Mouse (Mus musculus) thymus, postnatal 25 days (tissue): Measurements from ENCODE around the gene Thrap3.
"Not testable (repeated sequence)": the region's sequence is repeated elsewhere in the genome, so short reads cannot be mapped to it uniquely, and the experiment has no call there.

Experiments
- DNase-seq: peaks from one replicate; pipeline ENCODE4 v3.0.0; 2022

The Thrap3 gene

GRCm38 (mm10) chr4:126217771-126218170 is 15.2 kb upstream of the Thrap3 start:
- DNase-seq = no peak

- no peak for DNase-seq
Measured at GRCm38 (mm10) chr4:126207081-126207480, 4.5 kb upstream of the Thrap3 start.

- no peak for DNase-seq
Measured at GRCm38 (mm10) chr4:126205386-126205785, 2.8 kb upstream of the Thrap3 start.

GRCm38 (mm10) chr4:126204661-126205230 is 2.2 kb upstream of the Thrap3 start:
- DNase-seq = no peak

GRCm38 (mm10) chr4:126204016-126204415 is 1.5 kb upstream of the Thrap3 start:
- DNase-seq = no peak

GRCm38 (mm10) chr4:126203336-126203895 is 856 bp upstream of the Thrap3 start:
- DNase-seq = no peak

DNA sequence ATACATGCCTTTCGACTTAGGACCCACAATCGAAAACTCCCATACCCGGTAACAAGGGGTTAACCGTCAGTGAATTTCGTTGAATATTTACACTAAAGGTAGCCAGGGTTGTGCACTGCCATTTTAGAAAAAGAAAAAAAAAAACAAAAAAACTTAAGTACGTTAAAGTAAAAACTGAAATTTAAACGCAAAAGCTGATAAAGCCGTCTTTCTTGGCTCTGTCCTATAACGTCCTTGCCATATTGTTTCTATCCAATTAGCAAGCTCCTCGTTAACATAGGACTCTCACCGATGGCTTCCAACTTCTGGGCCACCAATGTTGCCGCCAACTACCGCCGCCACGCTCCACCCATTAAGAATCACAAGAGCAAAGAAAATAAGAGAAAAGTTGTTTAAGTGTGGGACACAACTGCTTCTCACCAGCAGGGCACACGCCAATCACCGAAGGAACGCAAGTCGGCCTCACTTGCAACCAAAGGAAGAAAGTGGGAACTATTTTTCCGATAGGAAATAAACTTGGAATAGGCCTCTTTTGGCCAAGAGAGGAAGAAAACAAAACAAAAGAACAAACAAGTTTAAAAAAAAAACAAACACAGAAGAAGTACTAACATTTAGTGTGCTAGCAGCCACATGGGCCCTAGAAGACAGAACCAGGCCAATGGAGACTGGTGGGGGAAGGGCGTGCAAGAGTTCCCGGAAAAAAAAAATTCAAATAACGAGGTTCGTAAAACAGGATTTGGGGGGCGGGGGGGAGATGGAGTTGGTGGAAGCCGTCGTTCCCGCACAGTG is 852 bp downstream of the Thrap3 start:
- peak; percentile 54 for DNase-seq

DNA sequence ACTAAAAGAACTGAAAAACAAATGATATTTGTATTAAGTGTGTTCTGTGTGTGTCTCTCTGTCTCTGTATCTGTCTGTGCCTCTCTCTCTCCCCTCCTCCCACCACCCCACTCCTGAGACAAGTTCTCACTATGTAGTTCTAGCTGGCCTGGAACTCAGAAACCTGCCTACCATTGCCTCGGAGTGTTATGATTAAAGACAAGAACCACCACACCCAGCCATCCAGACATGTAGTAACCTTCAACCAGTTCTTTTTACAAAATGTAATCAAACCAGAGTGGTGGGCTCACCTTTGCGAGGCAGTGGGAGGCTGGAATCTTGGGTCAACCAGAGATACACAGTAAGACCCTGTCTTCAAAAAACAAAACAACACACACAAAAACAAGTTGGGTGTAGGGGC is 1.9 kb downstream of the Thrap3 start:
- DNase-seq = no peak

DNA sequence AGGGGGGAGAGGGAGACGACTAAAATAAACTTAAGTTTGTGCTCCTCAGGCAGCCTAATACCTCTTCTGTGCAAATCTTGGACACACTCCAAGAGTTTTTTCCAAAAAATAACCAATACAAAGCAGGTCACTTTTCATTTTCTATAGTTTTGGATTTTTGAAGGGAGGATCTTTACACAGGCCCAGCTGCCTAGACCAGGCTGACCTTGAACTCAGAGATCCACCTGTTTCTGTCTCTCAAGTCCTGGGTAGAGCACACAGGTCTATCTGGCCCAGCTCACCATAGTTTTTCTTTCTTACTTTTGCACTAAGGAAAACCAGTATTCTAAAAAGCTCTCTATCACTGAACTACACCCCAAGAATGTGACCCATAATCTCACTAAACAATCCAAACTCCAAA is 2.5 kb downstream of the Thrap3 start:
- no peak for DNase-seq

- no peak for DNase-seq
Measured at GRCm38 (mm10) chr4:126199556-126199955, 3.0 kb downstream of the Thrap3 start.

GRCm38 (mm10) chr4:126197485-126197884 is 5.1 kb downstream of the Thrap3 start:
- DNase-seq = no peak

- DNase-seq = no peak
Measured at GRCm38 (mm10) chr4:126194916-126195315, 7.6 kb downstream of the Thrap3 start.

DNA sequence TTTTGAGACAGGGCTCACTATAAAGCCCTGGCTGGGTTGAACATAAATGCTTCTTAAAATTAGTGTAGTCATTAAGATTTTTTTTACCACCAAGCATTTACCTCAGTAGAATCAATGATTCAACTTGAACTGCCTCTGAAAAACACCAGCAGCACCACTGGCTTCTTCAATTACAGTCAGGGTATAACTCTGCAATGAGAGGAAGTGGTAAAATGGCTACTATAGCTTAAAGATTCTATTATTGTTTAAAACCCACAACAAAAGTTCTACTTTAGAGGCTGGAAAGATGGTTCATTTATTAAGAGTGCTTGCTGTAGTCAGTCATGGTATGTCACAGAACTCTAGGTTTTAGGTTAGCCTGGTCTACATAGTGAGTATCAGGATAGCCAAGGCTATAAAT is 8.3 kb downstream of the Thrap3 start:
- no peak for DNase-seq

GRCm38 (mm10) chr4:126190636-126191035 is 11.9 kb downstream of the Thrap3 start:
- no peak for DNase-seq

DNA sequence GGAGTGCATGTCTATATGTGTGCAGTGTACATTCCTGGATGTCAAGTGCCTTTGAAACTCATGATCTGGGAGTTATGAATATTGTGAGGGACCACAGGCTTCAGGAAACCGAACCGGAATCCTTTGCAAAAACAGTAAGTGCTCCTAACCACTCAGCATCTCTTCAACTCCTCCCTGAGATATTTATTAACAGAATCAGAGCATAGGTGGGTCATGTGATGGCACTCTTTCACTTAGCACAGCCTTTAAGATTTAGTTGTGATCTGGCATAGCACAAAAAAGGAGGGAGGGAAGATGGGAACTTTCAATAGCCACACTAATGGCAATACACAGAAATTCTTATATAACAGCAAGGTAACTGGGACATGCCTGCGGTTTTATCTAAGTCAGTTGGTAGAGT is 15.5 kb downstream of the Thrap3 start:
- DNase-seq = no peak

- DNase-seq = no peak
Measured at GRCm38 (mm10) chr4:126183034-126183433, 19.5 kb downstream of the Thrap3 start.

DNA sequence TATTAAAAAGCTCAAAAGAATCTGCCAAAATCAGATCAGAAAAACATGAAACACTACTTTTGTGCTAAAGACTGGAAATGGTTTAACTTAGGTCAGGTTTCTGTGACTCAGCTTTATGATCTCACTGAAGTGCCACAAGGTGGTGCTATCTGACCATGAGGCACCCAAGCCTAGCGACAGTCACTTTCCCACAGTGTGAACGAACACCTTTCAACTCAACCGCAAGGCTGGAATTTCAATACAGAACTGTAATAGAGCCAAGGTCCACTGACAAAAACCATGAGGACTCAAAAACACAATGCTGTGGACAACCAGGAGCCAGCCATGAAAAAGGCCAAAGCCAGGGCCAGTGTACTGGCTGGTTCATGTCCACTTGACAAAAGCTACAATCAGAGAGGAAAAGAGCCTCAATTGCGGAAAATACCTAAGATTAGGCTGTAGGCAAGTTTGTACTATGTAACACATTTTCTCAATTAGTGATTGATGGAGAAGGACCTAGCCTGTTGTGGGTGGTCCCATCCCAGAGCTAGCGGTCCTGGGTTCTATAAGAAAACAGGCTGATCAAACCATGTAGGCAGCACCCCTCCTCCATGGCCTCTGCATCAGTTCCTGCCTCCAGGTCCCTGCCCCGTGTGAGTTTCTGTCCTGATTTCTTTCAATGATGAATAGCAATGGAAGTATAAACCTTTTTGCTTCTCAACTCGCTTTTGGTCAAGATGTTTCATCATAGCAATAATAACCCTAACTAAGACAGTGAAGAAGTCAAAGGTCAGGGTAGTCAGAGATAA is 21.2 kb downstream of the Thrap3 start:
- DNase-seq = peak; percentile 48

GRCm38 (mm10) chr4:126175980-126176379 is 26.6 kb downstream of the Thrap3 start:
- DNase-seq = not testable (repeated sequence)

DNA sequence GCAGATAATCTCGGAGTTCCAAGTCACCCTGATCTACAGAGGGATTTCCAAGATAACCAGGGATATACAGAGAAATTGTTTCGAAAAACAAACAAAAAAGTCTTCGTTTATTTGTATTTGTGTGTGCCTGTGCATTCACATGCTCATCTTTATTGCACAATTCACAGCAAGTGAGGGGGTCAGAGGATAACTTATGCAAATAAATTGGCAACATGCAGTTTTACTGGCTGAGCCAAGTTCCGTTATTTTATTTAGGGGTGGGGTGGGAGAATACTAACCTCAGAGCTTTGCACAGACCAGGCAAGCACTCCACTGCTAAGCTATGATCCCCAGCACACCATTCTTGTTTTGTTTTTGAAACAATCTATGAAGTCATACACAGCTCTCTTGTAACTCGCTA is 28.8 kb downstream of the Thrap3 start:
- DNase-seq = no peak

GRCm38 (mm10) chr4:126170737-126171136 is 31.8 kb downstream of the Thrap3 start:
- not testable (repeated sequence) for DNase-seq

DNA sequence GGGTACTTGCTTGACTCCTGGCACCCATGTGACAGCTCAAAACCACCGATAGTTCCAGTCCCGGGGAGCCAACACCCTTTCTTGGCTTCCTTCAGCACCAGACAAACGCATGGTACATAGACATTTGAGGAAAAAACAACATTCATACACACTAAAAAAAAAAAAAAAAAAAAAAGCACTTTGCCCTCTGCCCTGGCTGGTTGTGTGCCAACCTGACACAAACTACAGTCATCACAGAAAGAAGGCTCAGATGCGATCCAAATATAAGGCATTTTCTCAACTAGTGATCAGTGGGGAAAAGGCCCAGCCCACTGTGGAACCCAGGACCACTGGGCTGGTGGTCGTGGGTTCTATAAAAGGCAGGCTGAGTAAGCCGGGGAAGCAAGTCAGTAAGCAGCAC is 33.7 kb downstream of the Thrap3 start:
- no peak for DNase-seq

- DNase-seq = no peak
Measured at GRCm38 (mm10) chr4:126166084-126166483, 36.5 kb downstream of the Thrap3 start.

GRCm38 (mm10) chr4:126165092-126165491 is 37.5 kb downstream of the Thrap3 start:
- not testable (repeated sequence) for DNase-seq

GRCm38 (mm10) chr4:126163685-126164084 is 38.9 kb downstream of the Thrap3 start:
- DNase-seq = no peak
